Mouse (Mus musculus): ENCODE measurements around the gene Zfp628. TPM values are rescaled to one million over a fixed set of nuclear protein-coding genes. Genes with fewer than 3 reads are reported as not detected.
"Not testable (repeated sequence)": the region's sequence is repeated elsewhere in the genome, so short reads cannot be mapped to it uniquely, and the experiment has no call there.

Zfp628 gene
- 4.0 and 4.1 TPM in 2 replicates for polyA plus RNA-seq (2015; fragmentation: Nextera tagmentation; extraction: Ambion mirVana)

GRCm38 (mm10) chr7:4915007-4915665, at the start of gene Zfp628:
Zfp628 (plus strand) TSS chr7:4915217.
- Histone ChIP-seq H3K27ac (peak within 1 kb of the TSS; percentile 99), H3K4me3 (replicated peaks) (peak within 1 kb of the TSS; percentile 79), H3K4me2 (peak within 1 kb of the TSS; percentile 76), H3K36me3 (peaks cover 29% of the 10 kb centered on the region), H3K4me1 (peaks cover 20% of the 10 kb centered on the region), H3K27me3 (no peaks in the 10 kb centered on the region), H3K9me3 (replicated peaks) (no peaks in the 10 kb centered on the region), H3K9ac (peak within 1 kb of the TSS; percentile 87)
- WGBS = under 1% methylated on average over 53 of the region's 56 CpGs
- ATAC-seq (replicated peaks; ENCODE audit: low FRiP score) = peak; percentile 87

- WGBS = 5% methylated on average over 40 of the region's 40 CpGs
- H3K9me3 ChIP-seq (replicated peaks) = no peaks in the 10 kb centered on the region
- peaks cover 19% of the 10 kb centered on the region for H3K4me1 ChIP-seq
- peak overlapping the region; percentile 74 for H3K4me2 ChIP-seq
- peak overlapping the region; percentile 79 for H3K27ac ChIP-seq
- H3K9ac ChIP-seq = peak overlapping the region; percentile 56
- H3K27me3 ChIP-seq = no peaks in the 10 kb centered on the region
- peak overlapping the region; percentile 66 for H3K4me3 ChIP-seq (replicated peaks)
- no peaks in the 10 kb centered on the region for H3K36me3 ChIP-seq
- peak; percentile 100 for ATAC-seq (replicated peaks; ENCODE audit: low FRiP score)
These were observed 49.2 kb upstream of the Zfp628 start for GRCm38 (mm10) chr7:4865579-4866493.

- ATAC-seq (replicated peaks; ENCODE audit: low FRiP score) = no peak; the same call in 1 of the 2 replicates
- Histone ChIP-seq H3K4me1 (peaks cover 19% of the 10 kb centered on the region), H3K9ac (peak overlapping the region; percentile 52), H3K27ac (peak overlapping the region; percentile 79), H3K4me2 (peak overlapping the region; percentile 74), H3K36me3 (no peaks in the 10 kb centered on the region), H3K27me3 (no peaks in the 10 kb centered on the region), H3K9me3 (replicated peaks) (no peaks in the 10 kb centered on the region), H3K4me3 (replicated peaks) (peak overlapping the region; percentile 66)
- WGBS = 51% methylated on average over 10 of the region's 10 CpGs
These were observed 48.3 kb upstream of the Zfp628 start for GRCm38 (mm10) chr7:4866631-4867180.

- Histone ChIP-seq H3K4me3 (replicated peaks) (no peak within 1 kb of the TSS), H3K4me1 (peaks cover 16% of the 10 kb centered on the region), H3K9me3 (replicated peaks) (no peaks in the 10 kb centered on the region), H3K9ac (no peak within 1 kb of the TSS), H3K36me3 (no peaks in the 10 kb centered on the region), H3K27me3 (no peaks in the 10 kb centered on the region), H3K4me2 (no peak within 1 kb of the TSS), H3K27ac (no peak within 1 kb of the TSS)
- 48% methylated on average over 6 of the region's 6 CpGs for WGBS
- no peak for ATAC-seq (replicated peaks; ENCODE audit: low FRiP score)
These were observed 44.9 kb upstream of the Zfp628 start, which contains the start of gene Isoc2b for GRCm38 (mm10) chr7:4870133-4870532. Isoc2b (minus strand) TSS chr7:4870258.

GRCm38 (mm10) chr7:4876753-4877221, 38.2 kb upstream of the Zfp628 start, which contains the start of gene Isoc2a:
Isoc2a (plus strand) TSS chr7:4877153.
- Histone ChIP-seq H3K4me1 (peaks cover 19% of the 10 kb centered on the region), H3K27me3 (no peaks in the 10 kb centered on the region), H3K4me2 (peak within 1 kb of the TSS; percentile 91), H3K36me3 (no peaks in the 10 kb centered on the region), H3K4me3 (replicated peaks) (peak within 1 kb of the TSS; percentile 62), H3K9ac (peak within 1 kb of the TSS; percentile 61), H3K9me3 (replicated peaks) (no peaks in the 10 kb centered on the region), H3K27ac (peak within 1 kb of the TSS; percentile 58; the same call in 1 of the 2 replicates)
- under 1% methylated on average over 22 of the region's 22 CpGs for WGBS
- peak; percentile 100 for ATAC-seq (replicated peaks; ENCODE audit: low FRiP score)

GRCm38 (mm10) chr7:4877226-4877625, 37.8 kb upstream of the Zfp628 start:
- peak; percentile 38 for ATAC-seq (replicated peaks; ENCODE audit: low FRiP score)
- Histone ChIP-seq H3K27me3 (no peaks in the 10 kb centered on the region), H3K9me3 (replicated peaks) (no peaks in the 10 kb centered on the region), H3K4me1 (peaks cover 19% of the 10 kb centered on the region), H3K27ac (0 out of 2 replicates have a peak overlapping the region, but pooled peaks have one; percentile 58), H3K36me3 (no peaks in the 10 kb centered on the region), H3K4me3 (replicated peaks) (peak overlapping the region; percentile 62), H3K9ac (peak overlapping the region; percentile 61), H3K4me2 (peak overlapping the region; percentile 91)
- WGBS = 6% methylated on average over 11 of the region's 11 CpGs

GRCm38 (mm10) chr7:4878186-4878585, 36.8 kb upstream of the Zfp628 start:
- H3K9ac ChIP-seq = no peak overlapping the region
- no peak for ATAC-seq (replicated peaks; ENCODE audit: low FRiP score)
- no peaks in the 10 kb centered on the region for H3K36me3 ChIP-seq
- no peak overlapping the region for H3K4me3 ChIP-seq (replicated peaks)
- no peak overlapping the region for H3K4me2 ChIP-seq
- no peaks in the 10 kb centered on the region for H3K27me3 ChIP-seq
- H3K27ac ChIP-seq = no peak overlapping the region
- peaks cover 19% of the 10 kb centered on the region for H3K4me1 ChIP-seq
- H3K9me3 ChIP-seq (replicated peaks) = no peaks in the 10 kb centered on the region

GRCm38 (mm10) chr7:4879036-4879435, 36.0 kb upstream of the Zfp628 start:
- ATAC-seq (replicated peaks; ENCODE audit: low FRiP score) = not testable (repeated sequence)

GRCm38 (mm10) chr7:4886680-4887079, 28.3 kb upstream of the Zfp628 start:
- Histone ChIP-seq H3K9me3 (replicated peaks) (no peaks in the 10 kb centered on the region; the same call in 1 of the 2 replicates), H3K36me3 (no peaks in the 10 kb centered on the region), H3K27ac (no peak overlapping the region), H3K9ac (no peak overlapping the region), H3K27me3 (no peaks in the 10 kb centered on the region), H3K4me2 (no peak overlapping the region), H3K4me3 (replicated peaks) (no peak overlapping the region), H3K4me1 (no peaks in the 10 kb centered on the region)
- WGBS = 63% methylated on average over 4 of the region's 4 CpGs
- ATAC-seq (replicated peaks; ENCODE audit: low FRiP score) = no peak

More at GRCm38 (mm10) chr7:4879036-4879435, 36.0 kb upstream of the Zfp628 start:
- 85% methylated on average over 1 of the region's 1 CpGs for WGBS
- not testable (repeated sequence) for H3K27me3 ChIP-seq; H3K9ac ChIP-seq; H3K4me3 ChIP-seq (replicated peaks); H3K9me3 ChIP-seq (replicated peaks); H3K27ac ChIP-seq; H3K4me2 ChIP-seq; H3K36me3 ChIP-seq
- peaks cover 19% of the 10 kb centered on the region for H3K4me1 ChIP-seq

GRCm38 (mm10) chr7:4895186-4895585, 19.8 kb upstream of the Zfp628 start:
- Histone ChIP-seq H3K9ac (no peak overlapping the region), H3K27me3 (no peaks in the 10 kb centered on the region), H3K4me3 (replicated peaks) (no peak overlapping the region), H3K4me1 (peaks cover 13% of the 10 kb centered on the region), H3K36me3 (0 out of 2 replicates have a peak, but pooled peaks cover 3% of the 10 kb centered on the region), H3K4me2 (no peak overlapping the region), H3K27ac (no peak overlapping the region), H3K9me3 (replicated peaks) (no peaks in the 10 kb centered on the region)
- WGBS = 54% methylated on average over 11 of the region's 11 CpGs
- no peak for ATAC-seq (replicated peaks; ENCODE audit: low FRiP score)

GRCm38 (mm10) chr7:4898851-4899648, 16.0 kb upstream of the Zfp628 start:
- Histone ChIP-seq H3K9me3 (replicated peaks) (peaks cover 3% of the 10 kb centered on the region; the same call in 1 of the 2 replicates), H3K9ac (peak overlapping the region; percentile 17; the same call in 1 of the 2 replicates), H3K4me3 (replicated peaks) (peak overlapping the region; percentile 35), H3K27me3 (no peaks in the 10 kb centered on the region), H3K4me2 (peak overlapping the region; percentile 63), H3K4me1 (peaks cover 18% of the 10 kb centered on the region), H3K36me3 (0 out of 2 replicates have a peak, but pooled peaks cover 3% of the 10 kb centered on the region), H3K27ac (no peak overlapping the region)
- 17% methylated on average over 17 of the region's 18 CpGs for WGBS
- peak; percentile 50 for ATAC-seq (replicated peaks; ENCODE audit: low FRiP score)

All from kidney, embryonic 15.5 days (tissue).